Mouse (Mus musculus) embryonic stem cell, embryonic (primary cell): ENCODE results near the gene Vps51.

Experiments used
- CTCF ChIA-PET, 4 experiments: fragments of 300-600 bp in 2 of 4; fragments of 350-600 bp in 2 of 4; sonication (Branson Sonifier 250); formaldehyde crosslinking; loops; one replicate each; lab custom pipeline; 2022; ENCODE audit warnings: inconsistent platforms in 2 of 4; lab: Charles Lee
- POLR2A ChIA-PET, 4 experiments: fragments of 300-600 bp in 2 of 4; fragments of 350-600 bp in 2 of 4; sonication (Branson Sonifier 250); formaldehyde crosslinking; loops; one replicate each; lab custom pipeline; 2022; ENCODE audit warnings: antibody characterized with exemption in 4 of 4, inconsistent platforms in 1 of 4; lab: Charles Lee

Gene Vps51

DNA sequence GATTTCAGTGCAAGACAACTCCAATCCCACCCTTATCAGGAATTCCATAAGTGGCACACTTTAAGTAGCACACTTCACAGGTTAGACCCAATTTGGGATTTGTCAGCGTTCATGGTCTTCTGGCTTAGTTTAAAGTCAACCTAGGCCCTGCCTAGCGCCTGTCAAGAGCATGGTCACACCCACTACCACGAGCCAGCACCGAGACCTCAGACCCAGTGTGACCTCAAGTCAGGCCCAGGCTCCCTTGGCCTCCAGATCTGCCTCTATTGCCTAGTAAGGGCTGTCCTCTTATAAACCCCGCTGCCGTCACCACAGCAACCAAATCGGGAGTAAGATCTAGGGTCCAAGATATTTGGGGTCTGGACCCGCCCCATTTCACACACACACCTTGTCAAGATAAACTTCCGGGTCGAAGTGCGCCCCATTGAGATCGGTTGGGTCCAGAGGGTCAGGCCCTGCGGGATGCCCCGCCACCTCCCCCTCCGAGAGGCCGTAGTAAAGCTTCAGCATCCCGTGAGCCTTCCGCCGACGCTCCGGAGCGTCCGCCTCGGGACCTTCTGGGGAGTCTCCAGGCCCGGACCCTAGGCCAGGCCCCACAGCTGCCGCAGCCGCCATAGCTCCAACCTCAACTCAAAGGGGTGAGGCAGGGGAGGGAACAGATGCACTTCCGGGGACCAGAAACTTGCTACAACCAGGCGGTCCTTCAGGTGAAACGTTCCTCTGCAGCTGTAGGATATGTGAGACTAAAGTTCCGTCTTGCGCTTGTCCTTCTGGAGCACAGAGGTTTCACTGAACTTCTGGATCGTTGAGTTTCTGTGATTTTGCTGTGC is at the start of gene Vps51:
Gene Vps51, minus strand, starts transcription at position 668 of the 830 bp plus-strand sequence.
- CTCF ChIA-PET: interaction anchor here in 1 of 4 experiments (0.9 to 5.4 kb wide), 5 partner anchors 9 to 152 kb away, joined by 3 to 32 read pairs (median 3); partner anchors contain the start of genes Cdc42ep2, Tm7sf2 and Znhit2
- POLR2A ChIA-PET: interaction anchor here (0.6 to 47.9 kb wide), 38 partner anchors 0 to 989 kb away, joined by 3 to 1520 read pairs (median 4); partner anchors contain the start of genes Tm7sf2 (in 4 of the 4), Cdca5 (in 3 of the 4), Snx15 (in 3 of the 4) and Zfpl1 (in 3 of the 4)

DNA sequence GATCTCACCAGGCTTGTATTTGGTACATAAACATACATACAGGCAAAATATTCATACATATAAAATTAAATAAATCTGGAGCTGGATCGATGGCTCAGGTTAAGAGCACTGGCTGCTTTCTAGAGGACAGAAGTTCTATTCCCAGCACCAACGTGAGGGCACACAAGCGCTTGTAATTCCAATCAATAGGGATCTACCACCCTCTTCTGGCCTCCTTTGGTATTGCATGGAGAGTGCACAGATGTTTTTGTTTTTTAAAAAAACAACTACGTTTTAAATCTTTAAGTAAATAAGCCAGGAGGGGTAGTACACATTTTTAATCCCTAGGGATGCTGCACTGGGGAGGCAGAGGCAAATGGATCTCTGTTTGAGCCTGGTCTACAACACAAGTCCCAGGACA is 49.3 kb upstream of the Vps51 start:
- POLR2A ChIA-PET: interaction anchor here in 2 of 4 experiments (1.7 to 3.0 kb wide), 7 partner anchors 41 to 338 kb away, joined by 6 to 23 read pairs (median 14); partner anchors contain the start of genes Capn1 (in 1 of the 2), Cdca5 (in 1 of the 2) and Zfpl1 (in 1 of the 2)
- CTCF ChIA-PET: interaction anchor here in 2 of 4 experiments (1.4 to 2.6 kb wide), 2 partner anchors 34 to 108 kb away, joined by 3 to 9 read pairs; no protein-coding TSS in a partner anchor

DNA sequence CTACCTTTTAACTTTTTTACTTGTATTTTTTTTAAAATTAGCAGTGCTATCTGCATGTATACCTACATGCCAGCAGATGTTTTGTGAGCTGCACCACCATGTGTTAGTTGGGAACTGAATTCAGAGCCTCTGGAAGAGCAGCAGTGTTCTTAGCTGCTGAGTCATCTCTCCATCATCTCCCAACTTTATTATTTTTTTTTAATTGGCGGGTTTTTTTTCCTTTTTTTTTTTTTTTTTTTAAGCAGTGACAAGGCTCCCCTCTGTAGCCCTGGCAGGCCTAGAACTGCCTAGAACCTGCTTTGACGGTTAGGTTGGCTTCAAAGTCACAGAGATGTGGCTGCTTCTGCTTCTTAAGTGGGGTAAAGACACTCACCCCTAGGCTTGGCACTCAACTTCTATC is 47.9 kb upstream of the Vps51 start:
- POLR2A ChIA-PET: interaction anchor here (0.5 to 11.3 kb wide), 12 partner anchors 28 to 725 kb away, joined by 3 to 135 read pairs (median 3); partner anchors contain the start of genes Cdca5 (in 2 of the 4) and Zfpl1 (in 2 of the 4)
- CTCF ChIA-PET: interaction anchor here in 2 of 4 experiments (0.6 to 1.4 kb wide), 5 partner anchors 33 to 338 kb away, joined by 3 to 5 read pairs (median 4); no protein-coding TSS in a partner anchor

DNA sequence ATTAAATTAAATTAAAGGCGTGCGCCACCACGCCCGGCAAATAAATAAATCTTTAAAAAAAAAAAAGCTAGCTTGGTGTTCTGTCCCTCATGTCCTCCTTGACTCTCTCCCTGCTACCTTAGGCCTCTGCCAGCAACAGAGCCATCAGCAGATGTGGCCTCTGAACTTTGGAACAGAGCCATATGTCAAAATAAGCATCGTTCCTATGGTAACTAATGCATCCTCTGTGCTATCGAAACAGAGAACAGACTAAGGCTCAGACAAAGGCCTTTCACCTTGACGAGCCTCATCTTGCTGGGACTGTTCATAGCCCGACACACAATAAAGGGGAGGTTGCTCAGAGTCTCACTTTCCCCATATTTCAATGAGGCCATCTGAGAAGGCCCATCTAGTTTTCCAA is 46.3 kb upstream of the Vps51 start:
- POLR2A ChIA-PET: interaction anchor here in 2 of 4 experiments (0.6 to 11.3 kb wide), 13 partner anchors 13 to 336 kb away, joined by 3 to 135 read pairs (median 4); partner anchors contain the start of genes Cdca5 (in 2 of the 2), Tm7sf2 (in 2 of the 2), Zfpl1 (in 2 of the 2) and Arl2 (in 1 of the 2)
- CTCF ChIA-PET: interaction anchor here in 2 of 4 experiments (0.5 to 1.3 kb wide), 4 partner anchors 105 to 336 kb away, joined by 3 to 6 read pairs (median 4); partner anchors contain the start of gene Pola2 (in 2 of the 2)

DNA sequence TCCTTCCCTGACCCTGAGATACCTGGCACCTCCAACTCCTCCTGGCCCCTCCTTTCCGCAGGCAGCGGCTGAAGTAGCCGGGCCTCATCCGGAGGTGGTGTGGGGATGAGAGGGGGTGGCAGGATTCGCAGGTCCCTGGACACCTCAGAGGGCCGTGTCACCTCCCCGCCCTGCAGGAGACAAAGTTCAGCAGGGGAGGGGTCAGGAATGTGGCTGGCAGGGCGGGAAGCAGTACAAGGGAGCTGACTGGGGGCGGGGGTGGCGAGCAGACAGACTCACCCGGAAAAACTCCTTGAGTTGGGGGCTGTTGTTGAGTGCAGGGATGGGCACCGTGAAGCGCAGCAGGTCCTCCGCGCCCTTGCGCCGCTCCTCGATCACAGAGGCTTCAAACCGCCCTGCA is 44.7 kb upstream of the Vps51 start:
- CTCF ChIA-PET: interaction anchor here in 3 of 4 experiments (0.6 to 3.1 kb wide), 6 partner anchors 18 to 104 kb away, joined by 3 to 8 read pairs (median 3); partner anchors contain the start of gene Tm7sf2 (in 1 of the 3)
- POLR2A ChIA-PET: interaction anchor here in 3 of 4 experiments (0.6 to 11.3 kb wide), 31 partner anchors 17 to 1606 kb away, joined by 3 to 135 read pairs (median 4); partner anchors contain the start of genes Capn1 (in 2 of the 3), Cdca5 (in 2 of the 3), Mrpl49 (in 2 of the 3) and Tm7sf2 (in 2 of the 3)

DNA sequence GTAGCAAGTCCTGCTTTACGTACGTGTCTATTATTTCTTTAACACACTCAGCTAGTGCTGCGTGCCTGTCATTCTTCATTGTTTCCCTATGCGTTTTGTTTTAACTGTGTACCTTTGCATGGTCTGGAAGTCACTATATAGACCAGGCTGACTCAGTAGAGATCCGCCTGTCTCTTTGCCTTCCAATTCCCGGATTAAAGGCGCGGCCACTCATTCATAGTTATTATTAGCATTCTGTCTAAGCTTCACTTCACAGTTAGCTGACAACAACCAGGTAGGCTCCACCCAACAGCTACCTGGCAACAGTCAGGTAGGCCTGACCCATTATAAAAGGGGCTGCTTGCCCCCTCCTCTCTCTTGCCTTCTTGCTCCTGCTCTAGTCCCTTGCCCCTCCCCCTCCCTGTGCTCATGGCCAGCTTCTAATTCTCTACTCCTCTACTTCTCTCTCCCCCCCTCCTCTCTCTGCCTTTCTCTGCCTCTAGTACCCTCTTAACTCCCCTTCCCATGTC is 41.7 kb upstream of the Vps51 start:
- CTCF ChIA-PET: interaction anchor here in 3 of 4 experiments (0.5 to 1.8 kb wide), 15 partner anchors 9 to 332 kb away, joined by 3 to 8 read pairs (median 4); partner anchors contain the start of genes Snx15 (in 2 of the 3), Arl2 (in 1 of the 3), Atg2a (in 1 of the 3) and Capn1 (in 1 of the 3)
- POLR2A ChIA-PET: interaction anchor here (0.6 to 11.3 kb wide), 108 partner anchors 9 to 1806 kb away, joined by 3 to 135 read pairs (median 4); partner anchors contain the start of genes Arl2 (in 3 of the 4), Cdca5 (in 3 of the 4), Snx15 (in 3 of the 4) and Tm7sf2 (in 3 of the 4)

DNA sequence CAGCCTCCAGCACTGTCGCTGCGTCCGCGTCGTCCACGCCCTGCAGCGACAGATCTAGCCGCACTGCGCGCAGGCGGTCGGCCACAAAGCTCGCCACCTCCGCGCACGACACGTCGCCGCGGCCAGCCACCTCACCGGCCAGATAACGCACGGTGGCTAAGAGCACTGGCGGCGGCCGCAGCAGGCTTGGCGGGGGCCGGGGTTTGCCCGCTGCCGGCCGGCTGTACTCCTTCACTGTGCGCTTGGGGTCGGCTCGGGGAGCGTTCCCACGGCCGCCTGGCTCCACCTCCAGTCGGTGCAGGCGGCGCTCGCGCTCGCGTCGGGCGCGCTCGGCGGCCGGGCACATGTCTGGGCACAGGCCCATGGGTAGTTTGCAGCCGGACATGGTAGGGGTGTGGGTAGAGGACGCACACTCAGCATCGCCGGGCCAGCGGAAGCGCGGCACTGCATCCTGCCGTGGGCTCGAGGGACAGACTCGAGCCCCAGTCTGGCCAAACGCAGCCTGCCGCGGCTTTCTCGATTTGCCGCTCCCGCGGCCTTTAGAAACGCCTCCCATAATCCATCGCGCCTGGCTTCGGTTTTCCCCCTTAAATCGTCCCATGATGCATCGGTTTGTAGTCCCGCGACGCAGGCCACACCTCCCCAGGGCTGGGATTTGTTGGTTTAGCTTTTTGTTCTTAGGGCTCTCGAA is 41.1 kb upstream of the Vps51 start, which contains the start of gene Sac3d1:
Gene Sac3d1, minus strand, starts transcription at position 665 of the 691 bp plus-strand sequence.
- POLR2A ChIA-PET: interaction anchor here (0.6 to 11.3 kb wide), 112 partner anchors 9 to 1514 kb away, joined by 3 to 135 read pairs (median 4); partner anchors contain the start of genes Arl2 (in 3 of the 4), Cdca5 (in 3 of the 4), Snx15 (in 3 of the 4) and Tm7sf2 (in 3 of the 4)
- CTCF ChIA-PET: interaction anchor here in 3 of 4 experiments (0.5 to 1.8 kb wide), 16 partner anchors 9 to 331 kb away, joined by 3 to 8 read pairs (median 4); partner anchors contain the start of genes Snx15 (in 2 of the 3), Arl2 (in 1 of the 3), Atg2a (in 1 of the 3) and Capn1 (in 1 of the 3)

DNA sequence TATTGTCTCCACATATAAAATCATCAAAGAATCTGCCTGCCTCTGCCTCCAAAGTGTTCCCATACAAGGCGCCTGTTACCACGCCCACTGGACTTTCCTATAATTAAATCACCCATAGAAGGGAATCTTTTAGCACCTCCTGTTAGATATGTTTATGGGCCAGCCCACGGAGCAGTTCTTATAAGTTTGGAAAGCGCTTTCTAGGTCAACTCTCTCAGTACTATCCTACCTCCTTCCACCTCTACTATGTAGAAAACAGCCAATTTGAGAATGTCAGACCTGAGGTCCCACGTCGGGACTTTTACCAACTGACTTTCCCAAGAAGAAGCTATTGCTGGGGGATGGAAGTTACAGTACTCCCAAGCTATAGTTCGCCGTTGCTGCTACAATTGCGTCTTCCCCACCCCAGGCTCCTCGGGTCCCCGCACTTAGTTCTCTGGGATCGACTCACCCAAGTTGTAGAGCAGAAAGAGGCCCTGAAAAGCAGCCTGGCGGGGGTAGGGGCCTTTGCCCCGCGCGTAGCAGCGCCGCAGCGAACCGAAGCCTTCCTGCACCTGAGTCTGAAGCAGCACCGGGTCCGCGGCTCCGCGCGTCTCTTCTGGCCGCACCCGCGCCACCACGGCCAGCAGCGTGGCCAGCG is 40.4 kb upstream of the Vps51 start:
- CTCF ChIA-PET: interaction anchor here in 3 of 4 experiments (0.6 to 1.8 kb wide), 4 partner anchors 10 to 119 kb away, joined by 3 to 8 read pairs (median 6); partner anchors contain the start of genes Cdca5 (in 1 of the 3), Ppp2r5b (in 1 of the 3), Snx15 (in 1 of the 3) and Zfpl1 (in 1 of the 3)
- POLR2A ChIA-PET: interaction anchor here in 3 of 4 experiments (0.6 to 11.3 kb wide), 44 partner anchors 9 to 339 kb away, joined by 3 to 135 read pairs (median 5); partner anchors contain the start of genes Snx15 (in 3 of the 3), Cdca5 (in 2 of the 3), Men1 (in 2 of the 3) and Tm7sf2 (in 2 of the 3)

DNA sequence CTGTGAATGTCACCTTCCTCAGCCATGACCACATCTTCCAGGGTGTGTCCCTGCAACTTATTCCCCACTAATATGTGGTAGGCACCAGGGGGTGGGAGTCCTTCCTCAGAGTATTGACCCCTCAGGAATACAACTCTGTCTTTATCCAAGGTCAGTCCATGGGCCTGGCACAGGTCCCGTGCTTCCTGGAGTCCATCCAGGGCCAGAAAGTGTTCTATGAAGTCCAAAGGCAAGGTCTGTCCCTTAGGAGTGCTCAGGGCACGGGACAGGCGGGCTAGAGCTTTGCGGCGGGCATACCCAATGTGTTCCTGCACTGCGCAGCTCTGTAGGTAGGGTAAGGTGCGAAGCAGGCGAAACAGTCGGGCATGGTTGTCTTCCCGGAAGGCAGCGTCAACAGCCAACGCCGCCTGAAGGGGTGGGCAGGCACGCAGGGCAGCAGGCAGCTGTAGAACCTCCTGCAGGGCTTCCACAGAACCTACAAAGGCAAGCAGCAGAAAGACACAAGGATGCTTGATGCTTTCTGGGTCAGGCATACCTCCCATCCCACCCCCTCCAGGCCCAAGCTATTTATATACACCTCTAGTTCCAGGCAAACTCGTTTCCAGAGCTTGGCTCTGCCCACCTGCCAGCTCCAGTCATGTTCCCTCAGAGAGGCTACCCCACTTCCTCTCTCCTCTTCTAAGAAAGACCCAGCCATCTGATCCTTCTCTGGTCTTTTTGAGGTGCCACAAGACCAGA is 39.3 kb upstream of the Vps51 start:
- ChIA-PET POLR2A (interaction anchor here (0.6 to 11.3 kb wide), 17 partner anchors 11 to 277 kb away, joined by 3 to 135 read pairs (median 4); partner anchors contain the start of genes Cdca5 (in 4 of the 4), Zfpl1 (in 4 of the 4), Snx15 (in 2 of the 4) and Arl2 (in 1 of the 4)), CTCF (interaction anchor here in 1 of 4 experiments (0.6 to 1.5 kb wide), 3 partner anchors 25 to 211 kb away, joined by 3 read pairs; partner anchors contain the start of gene Tmem262)

DNA sequence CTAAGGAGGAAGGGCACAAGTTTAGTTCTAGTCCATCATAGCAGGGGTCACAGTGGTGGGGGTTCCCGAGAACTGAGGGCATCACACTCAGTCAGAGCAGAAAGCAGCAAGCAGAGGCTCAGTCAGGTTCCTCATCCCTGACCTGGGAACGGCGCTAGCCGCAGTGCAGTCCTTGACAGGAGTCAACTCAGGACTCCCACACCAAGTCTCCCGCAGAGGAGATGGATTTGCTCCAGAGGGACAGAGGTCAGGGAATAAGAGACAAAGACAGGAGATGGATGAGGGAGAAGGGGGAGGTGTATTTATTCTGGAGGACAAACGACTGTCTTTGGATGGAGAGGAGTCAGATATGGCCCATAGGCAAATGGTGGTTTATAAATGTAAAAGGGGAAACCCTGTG is 36.1 kb upstream of the Vps51 start:
- ChIA-PET CTCF (no interaction called here), POLR2A (interaction anchor here in 1 of 4 experiments (2.2 kb wide), 1 partner anchor 24 kb away, joined by 12 read pairs; no protein-coding TSS in a partner anchor)

DNA sequence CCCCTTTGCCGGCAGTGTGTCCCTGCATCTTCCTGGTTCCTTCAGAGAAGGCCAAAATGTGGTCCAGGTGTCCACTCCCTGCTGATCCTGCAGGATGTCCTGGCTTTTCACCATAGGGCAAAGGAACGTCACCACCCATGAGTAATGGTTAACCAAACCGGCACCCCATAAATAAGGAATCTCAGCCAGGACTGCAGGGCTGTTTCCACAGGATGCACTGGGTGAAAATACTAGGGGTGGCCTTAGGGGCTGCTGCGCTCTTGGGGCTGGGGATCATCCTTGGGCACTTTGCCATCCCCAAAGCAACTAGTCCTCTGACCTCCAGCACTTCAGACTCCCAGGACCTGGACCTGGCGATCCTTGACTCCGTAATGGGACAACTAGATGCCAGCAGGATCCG is 28.6 kb upstream of the Vps51 start, which contains the start of gene Naaladl1:
Gene Naaladl1, plus strand, starts transcription at position 197 of the 400 bp plus-strand sequence.
- ChIA-PET POLR2A (interaction anchor here in 3 of 4 experiments (0.5 to 11.0 kb wide), 6 partner anchors 13 to 64 kb away, joined by 3 to 137 read pairs (median 3); partner anchors contain the start of genes AC131692.1 (in 1 of the 3), Cdca5 (in 1 of the 3), Fau (in 1 of the 3) and Mrpl49 (in 1 of the 3)), CTCF (no interaction called here)

DNA sequence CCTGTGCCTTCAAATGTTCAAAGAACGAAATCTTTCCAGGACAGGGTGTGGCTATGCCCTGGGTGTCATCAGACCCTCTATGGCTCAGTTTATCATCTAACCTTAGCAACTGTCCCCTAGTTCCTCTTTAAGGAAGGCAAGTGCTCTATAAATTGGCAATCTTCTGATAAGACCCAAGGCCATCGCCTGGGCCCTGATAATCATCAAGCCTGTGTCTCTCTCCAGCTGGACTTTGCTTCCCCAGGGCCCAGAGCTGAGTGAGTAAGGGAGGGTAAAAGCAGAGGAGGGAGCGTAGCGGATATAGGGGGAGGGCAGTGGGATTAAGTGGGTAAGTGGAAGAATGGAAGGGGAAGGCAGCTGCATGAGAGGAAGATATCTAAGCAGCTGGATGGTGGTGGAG is 27.4 kb upstream of the Vps51 start:
- ChIA-PET CTCF (no interaction called here), POLR2A (interaction anchor here in 3 of 4 experiments (0.6 to 11.0 kb wide), 7 partner anchors 13 to 147 kb away, joined by 3 to 137 read pairs (median 4); partner anchors contain the start of genes Sac3d1 (in 2 of the 3), AC131692.1 (in 1 of the 3), Arl2 (in 1 of the 3) and Cdca5 (in 1 of the 3))

DNA sequence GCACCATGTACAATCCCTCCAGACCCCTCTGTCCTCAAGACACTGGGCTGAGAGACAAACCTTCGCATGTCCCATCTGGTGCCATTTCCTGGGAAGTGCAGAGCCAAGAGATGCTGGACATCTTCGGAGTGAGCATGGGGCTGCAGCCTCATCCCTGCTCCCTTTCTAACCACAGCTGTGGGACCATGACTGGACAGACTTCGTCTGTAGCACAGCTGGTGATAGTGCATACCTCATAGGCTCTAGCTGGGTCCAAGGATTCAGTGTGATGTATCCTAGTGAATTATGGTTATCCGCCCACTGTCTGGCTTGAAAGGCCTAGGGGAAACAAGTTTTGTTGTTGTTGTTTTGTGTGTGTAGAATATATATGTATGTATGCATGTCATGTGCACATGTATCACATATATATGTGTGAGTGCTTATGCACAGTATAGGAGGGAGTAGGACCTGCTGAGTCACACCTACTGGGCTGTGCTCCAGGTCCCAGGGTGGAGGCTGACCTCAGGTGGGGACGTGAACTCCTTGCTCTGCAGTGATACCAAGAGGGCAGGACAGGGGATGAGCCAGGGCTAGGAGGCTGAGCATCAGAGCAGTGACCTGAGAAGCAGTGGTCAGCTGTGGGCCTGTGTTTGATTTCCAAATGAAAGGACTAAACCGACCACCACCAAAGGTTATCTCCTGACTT is 25.3 kb upstream of the Vps51 start:
- POLR2A ChIA-PET: interaction anchor here in 3 of 4 experiments (0.7 to 11.0 kb wide), 10 partner anchors 10 to 46 kb away, joined by 3 to 137 read pairs (median 6); partner anchors contain the start of genes AC131692.1 (in 1 of the 3), Cdca5 (in 1 of the 3), Snx15 (in 1 of the 3) and Tm7sf2 (in 1 of the 3)

DNA sequence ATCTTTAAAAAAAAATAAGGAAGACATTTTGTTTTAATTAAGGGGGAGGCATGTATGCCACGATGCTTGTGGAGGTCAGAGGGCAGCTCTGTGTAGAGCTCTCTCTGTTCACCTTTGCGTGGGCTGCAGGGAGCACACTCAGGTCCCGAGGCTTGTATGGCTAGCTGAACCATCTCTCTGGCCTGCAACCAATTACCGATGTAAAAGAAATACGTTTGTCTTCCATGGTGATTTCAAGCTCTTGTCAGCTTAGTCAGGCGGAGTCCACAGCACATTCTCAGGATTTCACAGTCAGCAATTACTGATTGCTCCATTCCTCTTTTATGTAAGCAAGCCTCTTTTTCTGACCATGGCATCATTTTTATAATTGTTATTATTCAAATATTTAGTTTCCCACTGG is 24.2 kb upstream of the Vps51 start:
- CTCF ChIA-PET: interaction anchor here in 1 of 4 experiments (0.6 kb wide), 1 partner anchor 145 kb away, joined by 4 read pairs; no protein-coding TSS in a partner anchor
- POLR2A ChIA-PET: interaction anchor here in 3 of 4 experiments (0.5 to 11.0 kb wide), 13 partner anchors 10 to 1890 kb away, joined by 3 to 137 read pairs (median 3); partner anchors contain the start of genes AC131692.1 (in 1 of the 3), Cdca5 (in 1 of the 3), Sac3d1 (in 1 of the 3) and Tm7sf2 (in 1 of the 3)

More for the DNA sequence above, 25.3 kb upstream of the Vps51 start:
- CTCF ChIA-PET: interaction anchor here in 1 of 4 experiments (2.4 kb wide), 1 partner anchor 315 kb away, joined by 7 read pairs; no protein-coding TSS in a partner anchor
